Mouse (Mus musculus) forebrain, embryonic 10.5 days (tissue): ENCODE measurements at regions not wholly inside any gene's neighbourhood (a gene's known extent, or its start where the extent isn't known, plus 50 kb on each side); places are given as distances from the start of the nearest gene placed in this dataset.

Experiments used
- DNase-seq: peaks from one replicate; pipeline ENCODE4 v3.0.0-alpha.2; 2017; ENCODE audit warnings: low spot score; ENCODE audit errors: extremely low spot score
- H3K27ac ChIP-seq: fragments of 300-500 bp; sonication (generic); 2 replicates; pipeline ENCODE4 v1.5.1; 2016; ENCODE audit warnings: mild to moderate bottlenecking
- H3K27me3 ChIP-seq: fragments of 300-500 bp; sonication (generic); 2 replicates; pipeline ENCODE4 v1.6.1; 2016; ENCODE audit warnings: mild to moderate bottlenecking; ENCODE audit not compliant: poor library complexity, severe bottlenecking
- H3K36me3 ChIP-seq: fragments of 300-500 bp; sonication (generic); replicated peaks from 2 replicates; pipeline ENCODE4 v1.6.1; 2016; ENCODE audit warnings: mild to moderate bottlenecking, moderate library complexity
- H3K4me1 ChIP-seq: fragments of 300-500 bp; sonication (generic); 2 replicates; pipeline ENCODE4 v1.6.1; 2016
- H3K4me3 ChIP-seq: fragments of 300-500 bp; sonication (generic); 2 replicates; pipeline ENCODE4 v1.5.1; 2016; ENCODE audit warnings: mild to moderate bottlenecking, moderate library complexity
- H3K9me3 ChIP-seq: fragments of 300-500 bp; sonication (generic); 2 replicates; pipeline ENCODE4 v1.6.1; 2016; ENCODE audit warnings: mild to moderate bottlenecking, moderate library complexity
- WGBS: fragments of 180-500 bp; shearing (Covaris S2); methylation state at CpG from one replicate; pipeline ENCODE4 v1.1.7; 2016; 5-methylcytosine and 5-hydroxymethylcytosine counted together

- no peak overlapping the region for H3K4me3 ChIP-seq
- 87% methylated on average over 4 of the region's 4 CpGs for WGBS
- H3K27me3 ChIP-seq, result no peaks in the 10 kb centered on the region
- H3K9me3 ChIP-seq, result 0 out of 2 replicates have a peak, but pooled peaks cover 4% of the 10 kb centered on the region
- no peak for DNase-seq
- 0 out of 2 replicates have a peak, but pooled peaks cover under 1% of the 10 kb centered on the region for H3K4me1 ChIP-seq
- H3K27ac ChIP-seq, result no peak overlapping the region
- no peaks in the 10 kb centered on the region for H3K36me3 ChIP-seq
Measured at GRCm38 (mm10) chr1:136761467-136761866, 136.8 kb downstream of the Zfp281 start.

- Histone ChIP-seq H3K4me3 (peak overlapping the region; percentile 11; the same call in 1 of the 2 replicates), H3K27ac (peak overlapping the region; percentile 58), H3K9me3 (peaks cover 3% of the 10 kb centered on the region; the same call in 1 of the 2 replicates), H3K4me1 (peaks cover 16% of the 10 kb centered on the region), H3K27me3 (no peaks in the 10 kb centered on the region), H3K36me3 (no peaks in the 10 kb centered on the region)
- 15% methylated on average over 10 of the region's 10 CpGs for WGBS
- DNase-seq, result peak; percentile 44
Measured at GRCm38 (mm10) chr1:136768969-136769401, 144.3 kb downstream of the Zfp281 start.

- no peaks in the 10 kb centered on the region for H3K36me3 ChIP-seq
- H3K4me3 ChIP-seq, result no peak overlapping the region
- peaks cover 5% of the 10 kb centered on the region; the same call in 1 of the 2 replicates for H3K9me3 ChIP-seq
- DNase-seq, result no peak
- H3K27me3 ChIP-seq, result peaks cover 11% of the 10 kb centered on the region
- peaks cover 25% of the 10 kb centered on the region for H3K4me1 ChIP-seq
- 87% methylated on average over 6 of the region's 6 CpGs for WGBS
- no peak overlapping the region for H3K27ac ChIP-seq
Measured at GRCm38 (mm10) chr1:136773743-136774142, 149.0 kb downstream of the Zfp281 start.

GRCm38 (mm10) chr1:136776211-136776610 lies 151.5 kb downstream of the Zfp281 start:
- Histone ChIP-seq H3K36me3 (no peaks in the 10 kb centered on the region), H3K9me3 (peaks cover 5% of the 10 kb centered on the region; the same call in 1 of the 2 replicates), H3K4me3 (no peak overlapping the region), H3K27me3 (peaks cover 29% of the 10 kb centered on the region), H3K27ac (no peak overlapping the region), H3K4me1 (peaks cover 18% of the 10 kb centered on the region)
- no peak for DNase-seq
- 90% methylated on average over 17 of the region's 17 CpGs for WGBS

GRCm38 (mm10) chr1:136777263-136777980 lies 152.7 kb downstream of the Zfp281 start:
- no peak overlapping the region for H3K4me3 ChIP-seq
- DNase-seq, result peak; percentile 25

GRCm38 (mm10) chr1:136779384-136779783 lies 154.7 kb downstream of the Zfp281 start:
- H3K9me3 ChIP-seq, result no peaks in the 10 kb centered on the region
- peaks cover 33% of the 10 kb centered on the region for H3K4me1 ChIP-seq
- H3K27me3 ChIP-seq, result peaks cover 33% of the 10 kb centered on the region
- 88% methylated on average over 8 of the region's 8 CpGs for WGBS
- no peaks in the 10 kb centered on the region for H3K36me3 ChIP-seq
- DNase-seq, result no peak
- H3K27ac ChIP-seq, result no peak overlapping the region
- no peak overlapping the region for H3K4me3 ChIP-seq

More at GRCm38 (mm10) chr1:136777263-136777980, 152.7 kb downstream of the Zfp281 start:
- Histone ChIP-seq H3K27ac (no peak overlapping the region), H3K36me3 (no peaks in the 10 kb centered on the region), H3K4me1 (peaks cover 29% of the 10 kb centered on the region), H3K9me3 (peaks cover 5% of the 10 kb centered on the region; the same call in 1 of the 2 replicates), H3K27me3 (peaks cover 33% of the 10 kb centered on the region)
- 62% methylated on average over 20 of the region's 20 CpGs for WGBS

- Histone ChIP-seq H3K4me1 (peaks cover 33% of the 10 kb centered on the region), H3K4me3 (peak overlapping the region; percentile 34; the same call in 1 of the 2 replicates), H3K36me3 (no peaks in the 10 kb centered on the region), H3K27ac (peak overlapping the region; percentile 49), H3K9me3 (no peaks in the 10 kb centered on the region), H3K27me3 (peaks cover 23% of the 10 kb centered on the region)
- no peak for DNase-seq
- 48% methylated on average over 18 of the region's 18 CpGs for WGBS
Measured at GRCm38 (mm10) chr1:136781561-136782025, 156.9 kb downstream of the Zfp281 start.

GRCm38 (mm10) chr1:136782261-136782660 lies 157.6 kb downstream of the Zfp281 start:
- H3K9me3 ChIP-seq, result no peaks in the 10 kb centered on the region

GRCm38 (mm10) chr1:136784178-136784577 lies 159.5 kb downstream of the Zfp281 start:
- Histone ChIP-seq H3K9me3 (no peaks in the 10 kb centered on the region), H3K4me1 (peaks cover 18% of the 10 kb centered on the region), H3K27ac (no peak overlapping the region), H3K4me3 (no peak overlapping the region), H3K36me3 (no peaks in the 10 kb centered on the region), H3K27me3 (peaks cover 30% of the 10 kb centered on the region)
- DNase-seq, result no peak
- 80% methylated on average over 9 of the region's 9 CpGs for WGBS

More at GRCm38 (mm10) chr1:136782261-136782660, 157.6 kb downstream of the Zfp281 start:
- Histone ChIP-seq H3K27me3 (peaks cover 23% of the 10 kb centered on the region), H3K36me3 (no peaks in the 10 kb centered on the region), H3K4me3 (no peak overlapping the region), H3K27ac (no peak overlapping the region), H3K4me1 (peaks cover 26% of the 10 kb centered on the region)
- no peak for DNase-seq
- 75% methylated on average over 10 of the region's 10 CpGs for WGBS

GRCm38 (mm10) chr1:136788979-136789513 lies 164.3 kb downstream of the Zfp281 start:
- Histone ChIP-seq H3K4me1 (no peaks in the 10 kb centered on the region), H3K9me3 (no peaks in the 10 kb centered on the region), H3K4me3 (no peak overlapping the region), H3K36me3 (no peaks in the 10 kb centered on the region), H3K27me3 (peaks cover 9% of the 10 kb centered on the region), H3K27ac (no peak overlapping the region)
- WGBS, result 75% methylated on average over 30 of the region's 30 CpGs
- DNase-seq, result no peak

- H3K27ac ChIP-seq, result no peak overlapping the region
- H3K4me3 ChIP-seq, result no peak overlapping the region
- H3K4me1 ChIP-seq, result peaks cover 5% of the 10 kb centered on the region
- WGBS, result 95% methylated on average over 1 of the region's 1 CpGs
- H3K36me3 ChIP-seq, result no peaks in the 10 kb centered on the region
- H3K9me3 ChIP-seq, result no peaks in the 10 kb centered on the region
- no peak for DNase-seq
- H3K27me3 ChIP-seq, result peaks cover 9% of the 10 kb centered on the region
Measured at GRCm38 (mm10) chr1:136791641-136792040, 166.9 kb downstream of the Zfp281 start.
